ENCODE assay signal across 16 mouse cellular contexts in genomic region chr9:117710966-117711365, GRCm38 (mm10).
"Had no signal": no experiment of that assay in that cellular context is flagged by ENCODE, and none has a peak within 500 bp of the region (broad histone marks: within the 10 kb centered on the region; RNA-seq: fewer than 3 reads in every experiment).

No protein-coding gene starts in this region.

- H3K9me3 ChIP-seq: neural tube, embryonic 13.5 days; neural tube, embryonic 15.5 days; stomach, embryonic 15.5 days had no signal

- H3K36me3 ChIP-seq: neural tube, embryonic 15.5 days; stomach, embryonic 15.5 days had no signal

- H3K4me1 ChIP-seq: neural tube, embryonic 13.5 days; neural tube, embryonic 15.5 days; stomach, embryonic 15.5 days had no signal

- H3K4me2 ChIP-seq: neural tube, embryonic 13.5 days; neural tube, embryonic 15.5 days; stomach, embryonic 15.5 days had no signal

- DNase-seq: retina, postnatal 1 day; right cerebral cortex, adult 18-20 months; right cerebral cortex, postnatal 14 days; right cerebral cortex, postnatal 25 days; right cerebral cortex, postnatal 4 days; spleen, adult 18-20 months; thymus, adult 18-20 months; thymus, adult 2 months; thymus, postnatal 14 days; thymus, postnatal 25 days; thymus, postnatal 36 days; thymus, postnatal 4 days had no signal

- H3K27ac ChIP-seq: neural tube, embryonic 13.5 days; neural tube, embryonic 15.5 days; stomach, embryonic 15.5 days; stomach, postnatal 0 days had no signal

- H3K9ac ChIP-seq: neural tube, embryonic 13.5 days; neural tube, embryonic 15.5 days; stomach, embryonic 15.5 days had no signal

- H3K27me3 ChIP-seq: neural tube, embryonic 13.5 days; neural tube, embryonic 15.5 days; stomach, embryonic 15.5 days had no signal

- H3K4me3 ChIP-seq: neural tube, embryonic 13.5 days; neural tube, embryonic 15.5 days; stomach, embryonic 15.5 days had no signal
